Mouse (Mus musculus) spleen, postnatal 10 days (tissue): ENCODE results near the gene Poc1b.

Source experiments
- DNase-seq, 2 experiments: peaks; one replicate each; pipeline ENCODE4 v3.0.0; 2021 to 2022; ENCODE audit warnings: low spot score in 2 of 2

The Poc1b gene

GRCm38 (mm10) chr10:99106703-99107631 is at the start of gene Poc1b:
Gene Poc1b, plus strand, starts transcription at chr10:99107036.
- DNase-seq, result peak; percentile 79 to 86

- no peak for DNase-seq
These were observed 46.2 kb upstream of the Poc1b start for GRCm38 (mm10) chr10:99060588-99060987.

- DNase-seq, result no peak
These were observed 45.4 kb upstream of the Poc1b start for GRCm38 (mm10) chr10:99061418-99061817.

- no peak for DNase-seq
These were observed 44.3 kb upstream of the Poc1b start for GRCm38 (mm10) chr10:99062546-99062945.

GRCm38 (mm10) chr10:99076113-99076895 is 30.5 kb upstream of the Poc1b start:
- no peak for DNase-seq

- DNase-seq, result no peak
These were observed 28.2 kb upstream of the Poc1b start for GRCm38 (mm10) chr10:99078621-99079020.

GRCm38 (mm10) chr10:99081569-99081990 is 25.3 kb upstream of the Poc1b start:
- DNase-seq, result no peak

- DNase-seq, result no peak
These were observed 23.3 kb upstream of the Poc1b start for GRCm38 (mm10) chr10:99083431-99084003.

GRCm38 (mm10) chr10:99084397-99085239 is 22.2 kb upstream of the Poc1b start:
- peak; percentile 63 to 87 for DNase-seq

GRCm38 (mm10) chr10:99085240-99085587 is 21.6 kb upstream of the Poc1b start:
- no peak for DNase-seq

- DNase-seq, result no peak
These were observed 20.8 kb upstream of the Poc1b start for GRCm38 (mm10) chr10:99086029-99086428.

- no peak for DNase-seq
These were observed 16.9 kb upstream of the Poc1b start for GRCm38 (mm10) chr10:99089906-99090305.

- no peak for DNase-seq
These were observed 13.5 kb upstream of the Poc1b start for GRCm38 (mm10) chr10:99093364-99093763.

GRCm38 (mm10) chr10:99095114-99095513 is 11.7 kb upstream of the Poc1b start:
- no peak for DNase-seq

GRCm38 (mm10) chr10:99097374-99097773 is 9.5 kb upstream of the Poc1b start:
- peak in 1 of 2 experiments; percentile 60 for DNase-seq

GRCm38 (mm10) chr10:99105522-99105921 is 1.3 kb upstream of the Poc1b start:
- DNase-seq, result no peak

GRCm38 (mm10) chr10:99106311-99106702 is 529 bp upstream of the Poc1b start:
- DNase-seq, result no peak

GRCm38 (mm10) chr10:99107964-99108363 is 1.1 kb downstream of the Poc1b start, which contains the start of gene Galnt4:
Gene Galnt4, plus strand, starts transcription at chr10:99108159.
- peak; percentile 70 to 82 for DNase-seq

- no peak for DNase-seq
These were observed 1.7 kb downstream of the Poc1b start for GRCm38 (mm10) chr10:99108431-99108982.

- no peak for DNase-seq
These were observed 6.7 kb downstream of the Poc1b start for GRCm38 (mm10) chr10:99113533-99113932.

- no peak for DNase-seq
These were observed 7.5 kb downstream of the Poc1b start for GRCm38 (mm10) chr10:99114295-99114694.
